Mouse (Mus musculus): ENCODE data around the gene Sun2.
A peak's percentile ranks its signal among the peaks of the same experiment; 100 is the strongest.

Sun2 gene

DNA sequence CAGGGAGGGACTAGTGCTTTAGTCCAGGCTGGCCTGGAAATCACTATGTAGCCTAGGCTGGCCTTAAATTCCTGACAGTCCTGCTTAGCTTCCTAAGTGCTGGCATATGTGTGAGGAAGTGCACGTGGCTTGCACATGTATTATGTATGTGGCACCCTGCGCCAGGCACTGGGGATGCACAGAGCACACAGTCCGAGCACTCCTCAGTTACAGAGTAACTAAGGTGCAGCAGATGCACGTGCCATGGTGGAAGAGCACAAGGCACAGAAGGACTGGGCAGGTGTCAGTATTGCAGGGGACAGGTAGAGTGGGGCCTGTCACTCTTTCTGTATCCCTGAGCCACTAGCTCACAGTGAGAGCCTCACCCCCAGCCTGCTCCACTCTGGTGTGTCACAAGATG lies 12.8 kb upstream of the Sun2 start:
- no peak for DNase-seq

DNA sequence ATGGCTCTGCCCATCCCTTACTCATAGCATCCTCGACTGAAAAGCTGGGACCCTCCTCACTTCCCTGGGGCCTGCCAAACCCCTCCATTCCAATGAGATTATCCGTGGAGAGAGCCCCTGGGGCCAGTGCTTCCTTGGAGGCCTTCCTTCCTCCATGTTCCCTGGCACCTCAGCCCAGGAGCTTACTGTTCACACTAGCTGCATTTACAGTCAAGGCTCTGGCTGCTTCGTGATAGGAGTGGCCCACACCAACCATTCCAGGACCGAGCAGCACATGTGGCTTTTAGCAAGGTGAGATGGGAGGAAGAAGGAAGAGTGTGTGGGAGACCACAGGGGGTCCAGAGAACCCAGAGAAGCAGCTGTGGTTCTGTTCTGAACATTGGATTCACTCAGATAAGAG lies 11.5 kb upstream of the Sun2 start:
- no peak for DNase-seq

GRCm38 (mm10) chr15:79753420-79753752 lies 11.1 kb upstream of the Sun2 start:
- no peak for DNase-seq

- peak; percentile 83 for DNase-seq
Observed at GRCm38 (mm10) chr15:79752742-79753419, 10.5 kb upstream of the Sun2 start.

- DNase-seq, result no peak
Observed at GRCm38 (mm10) chr15:79751772-79752171, 9.4 kb upstream of the Sun2 start.

DNA sequence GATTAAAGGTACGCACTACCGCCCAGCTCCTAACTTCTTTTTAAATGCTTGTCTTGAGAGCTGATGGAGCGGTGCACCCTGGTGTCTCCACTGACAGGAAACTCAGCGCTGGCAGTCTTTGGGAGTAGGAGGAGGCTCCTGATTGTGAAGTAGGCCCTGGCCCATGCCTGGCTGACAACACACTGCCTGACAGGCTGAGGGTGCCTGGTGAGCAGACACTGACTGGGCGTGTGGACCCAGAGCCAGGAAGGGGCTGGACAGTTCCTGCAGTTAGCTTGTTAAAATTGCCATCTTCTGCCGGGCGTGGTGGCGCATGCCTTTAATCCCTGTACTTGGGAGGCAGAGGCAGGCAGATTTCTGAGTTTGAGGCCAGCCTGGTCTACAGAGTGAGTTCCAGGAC lies 7.9 kb upstream of the Sun2 start:
- no peak for DNase-seq

GRCm38 (mm10) chr15:79749162-79749561 lies 6.8 kb upstream of the Sun2 start:
- DNase-seq, result no peak

GRCm38 (mm10) chr15:79747998-79748397 lies 5.7 kb upstream of the Sun2 start:
- no peak for DNase-seq

DNA sequence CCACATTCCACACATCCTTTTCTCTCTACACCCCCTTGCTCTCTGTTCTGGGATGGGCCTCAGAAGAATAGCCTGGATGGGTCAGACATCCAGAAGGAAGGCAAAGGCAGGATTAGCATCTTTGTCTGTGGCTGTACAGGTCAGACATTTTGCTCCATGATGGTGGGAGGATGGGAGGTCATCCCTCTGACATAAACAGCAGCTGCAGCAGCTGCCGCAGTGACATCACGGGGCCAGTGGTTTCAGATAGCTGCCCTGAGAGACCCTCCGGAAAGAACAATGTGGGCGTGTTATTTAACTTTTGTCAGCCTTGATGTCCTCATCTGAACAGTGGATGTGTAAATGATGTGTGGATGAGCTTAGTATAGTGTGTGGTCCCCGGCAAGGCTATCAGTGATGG lies 3.5 kb upstream of the Sun2 start:
- DNase-seq, result no peak

GRCm38 (mm10) chr15:79745312-79745711 lies 3.0 kb upstream of the Sun2 start:
- no peak for DNase-seq

GRCm38 (mm10) chr15:79744742-79745141 lies 2.4 kb upstream of the Sun2 start:
- no peak for DNase-seq

DNA sequence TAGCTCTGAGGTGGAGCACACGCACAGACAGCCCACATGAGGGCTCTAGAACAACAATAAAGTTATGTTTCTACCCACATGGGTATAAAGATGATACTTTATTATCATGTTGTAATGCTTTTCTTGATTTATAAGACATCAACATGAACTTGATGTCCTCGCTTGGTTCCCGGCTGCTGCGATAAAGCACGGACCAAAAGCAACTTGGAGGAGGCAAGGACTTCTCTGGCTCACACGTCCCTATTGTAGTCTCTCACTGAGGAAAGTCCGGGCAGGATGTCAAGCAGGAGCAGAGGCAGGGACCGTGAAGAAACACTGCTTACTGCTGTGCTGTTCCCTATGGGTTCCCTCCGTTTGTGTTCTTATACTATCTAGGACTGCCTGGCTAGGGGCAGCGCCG lies 1.7 kb upstream of the Sun2 start:
- no peak for DNase-seq

DNA sequence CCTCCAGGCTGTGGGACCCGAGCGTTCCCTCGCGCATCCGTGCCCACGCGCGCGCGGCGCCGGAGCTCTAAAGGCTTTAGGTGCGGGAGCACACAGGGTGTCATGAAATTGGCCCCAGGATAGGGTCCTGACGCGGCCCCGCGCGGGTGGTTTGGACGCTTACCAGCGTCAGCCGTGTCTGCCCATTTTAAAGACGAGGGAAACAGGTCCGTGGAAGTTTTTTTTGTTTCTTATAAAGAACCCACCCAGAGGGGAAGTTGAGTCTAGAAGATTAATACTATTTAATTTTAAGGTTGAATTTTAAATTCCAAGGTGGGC lies 329 bp upstream of the Sun2 start:
- no peak for DNase-seq

DNA sequence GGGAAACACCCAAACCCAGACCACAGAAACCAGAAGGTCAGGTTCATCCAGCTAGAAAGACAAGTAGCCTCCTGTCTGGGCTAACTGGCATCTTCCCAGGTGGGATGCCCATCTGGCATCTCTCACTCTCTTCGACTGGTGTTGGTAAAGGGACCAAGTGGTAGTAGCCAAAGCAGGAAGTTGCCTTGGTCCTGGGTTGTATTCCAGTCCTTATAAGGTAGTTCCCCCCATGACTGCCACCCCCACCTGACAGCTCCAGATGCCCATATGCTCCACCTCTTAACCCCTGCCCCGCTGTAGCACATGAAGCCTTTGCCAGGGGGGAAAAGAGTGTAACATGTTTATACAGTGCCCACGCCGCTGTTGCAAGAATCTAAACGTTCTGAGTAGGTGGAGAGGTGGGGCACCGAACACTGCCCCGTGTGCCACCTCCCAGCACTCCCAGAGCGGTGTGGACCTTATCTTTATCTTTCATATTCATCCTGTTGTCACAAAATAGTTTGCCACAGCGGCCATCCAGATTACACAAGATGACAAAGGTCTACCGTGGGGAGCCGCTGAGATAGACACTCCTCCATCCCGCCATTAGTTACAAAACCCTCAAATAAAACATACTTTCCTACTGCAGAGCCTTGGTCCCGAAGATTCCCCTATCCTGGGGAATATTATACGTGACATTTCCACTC lies 1.0 kb downstream of the Sun2 start:
- DNase-seq, result no peak

GRCm38 (mm10) chr15:79740739-79741138 lies 1.6 kb downstream of the Sun2 start:
- no peak for DNase-seq

DNA sequence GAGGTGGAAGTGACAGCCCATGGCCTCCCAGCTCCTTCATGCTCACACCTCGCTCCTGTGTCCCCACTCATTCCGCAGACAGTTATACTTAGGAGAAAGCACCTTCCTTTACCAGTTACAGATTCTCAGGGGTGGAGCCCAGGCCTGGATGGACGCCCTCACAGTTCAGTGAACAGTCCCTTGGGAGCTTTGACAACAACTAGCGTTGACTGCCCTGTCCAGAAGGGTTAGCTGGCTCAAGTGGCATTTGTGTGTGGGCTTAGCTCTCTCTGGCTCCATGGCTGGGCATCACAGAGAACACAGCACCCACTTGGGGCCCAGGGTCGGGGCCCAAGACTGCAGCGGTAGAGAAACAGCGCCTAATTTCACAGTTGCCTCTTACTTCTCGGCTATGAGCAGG lies 8.0 kb downstream of the Sun2 start:
- DNase-seq, result no peak

- no peak for DNase-seq
Observed at GRCm38 (mm10) chr15:79733640-79734039, 8.7 kb downstream of the Sun2 start.

GRCm38 (mm10) chr15:79733192-79733591 lies 9.1 kb downstream of the Sun2 start:
- DNase-seq, result no peak

GRCm38 (mm10) chr15:79731554-79731953 lies 10.8 kb downstream of the Sun2 start:
- DNase-seq, result no peak

DNA sequence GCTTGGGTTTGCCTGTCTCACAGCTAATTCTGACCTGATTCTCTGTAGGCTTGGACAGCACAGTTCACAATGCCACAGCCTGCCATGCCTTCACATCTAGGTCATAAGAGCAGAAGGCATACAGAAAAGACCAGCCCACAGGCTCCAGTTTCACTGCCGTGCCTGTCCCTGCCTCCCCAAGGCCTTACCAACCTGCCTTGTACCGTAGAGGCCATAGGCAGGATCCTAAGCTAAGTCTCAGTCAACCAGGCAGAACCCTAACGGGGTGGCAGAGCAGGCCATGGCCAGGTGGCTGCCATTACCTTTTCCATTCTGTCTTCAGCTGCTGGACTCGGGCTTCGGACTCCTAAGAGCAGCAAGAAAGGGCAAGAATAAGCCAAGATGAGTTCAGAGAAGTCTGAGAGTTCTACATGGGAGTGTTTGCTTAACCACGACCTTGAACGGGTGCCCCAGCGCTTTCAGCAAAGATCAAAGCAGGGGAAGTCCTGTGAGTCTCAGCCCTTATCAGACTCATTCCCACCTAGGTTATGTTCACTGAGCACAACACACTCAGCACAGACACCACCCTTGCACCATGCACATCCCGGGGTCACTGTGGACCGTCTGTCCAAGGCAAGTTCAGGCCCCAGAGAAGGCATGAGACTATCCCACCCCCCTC lies 13.5 kb downstream of the Sun2 start:
- DNase-seq, result no peak

DNA sequence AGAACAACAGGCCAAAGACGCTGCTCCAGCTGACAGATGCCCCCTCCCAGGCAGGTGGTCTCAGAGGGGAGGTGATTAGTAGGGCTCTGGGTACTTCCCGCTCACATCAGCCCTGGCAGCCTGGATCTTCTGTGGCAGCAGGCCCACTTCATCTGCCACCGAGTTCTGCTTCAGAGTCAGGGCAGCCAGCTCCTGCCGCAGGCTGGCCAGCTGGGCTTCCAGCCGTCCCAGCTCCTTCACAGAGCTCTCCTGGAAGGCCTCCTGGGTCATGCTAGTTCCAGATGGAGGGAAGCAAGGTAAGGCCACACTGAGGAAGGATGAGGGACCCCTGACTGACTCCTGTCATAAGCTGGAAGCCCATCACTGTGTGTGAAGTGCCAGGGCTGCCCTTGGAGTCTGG lies 14.0 kb downstream of the Sun2 start:
- DNase-seq, result no peak

DNA sequence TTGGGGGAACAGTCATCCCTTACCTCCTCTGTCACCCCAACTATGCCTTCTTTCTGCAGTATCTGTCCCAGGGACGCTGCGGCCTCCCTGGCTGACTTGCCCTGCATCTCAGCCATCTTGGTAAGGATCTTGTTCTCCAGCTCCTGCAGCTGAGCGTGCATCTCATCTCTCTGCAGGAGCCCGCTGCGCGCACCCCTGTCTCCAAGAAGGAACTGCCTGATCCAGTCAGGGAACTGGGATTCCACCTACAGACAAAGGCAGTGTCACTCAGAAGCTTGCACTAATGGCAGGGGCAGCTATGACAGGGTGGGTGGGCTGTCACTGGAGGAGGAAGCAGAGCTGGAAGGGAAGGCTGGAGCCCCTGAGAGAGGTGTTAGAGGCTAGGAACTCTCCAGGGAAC lies 14.5 kb downstream of the Sun2 start:
- no peak for DNase-seq

DNA sequence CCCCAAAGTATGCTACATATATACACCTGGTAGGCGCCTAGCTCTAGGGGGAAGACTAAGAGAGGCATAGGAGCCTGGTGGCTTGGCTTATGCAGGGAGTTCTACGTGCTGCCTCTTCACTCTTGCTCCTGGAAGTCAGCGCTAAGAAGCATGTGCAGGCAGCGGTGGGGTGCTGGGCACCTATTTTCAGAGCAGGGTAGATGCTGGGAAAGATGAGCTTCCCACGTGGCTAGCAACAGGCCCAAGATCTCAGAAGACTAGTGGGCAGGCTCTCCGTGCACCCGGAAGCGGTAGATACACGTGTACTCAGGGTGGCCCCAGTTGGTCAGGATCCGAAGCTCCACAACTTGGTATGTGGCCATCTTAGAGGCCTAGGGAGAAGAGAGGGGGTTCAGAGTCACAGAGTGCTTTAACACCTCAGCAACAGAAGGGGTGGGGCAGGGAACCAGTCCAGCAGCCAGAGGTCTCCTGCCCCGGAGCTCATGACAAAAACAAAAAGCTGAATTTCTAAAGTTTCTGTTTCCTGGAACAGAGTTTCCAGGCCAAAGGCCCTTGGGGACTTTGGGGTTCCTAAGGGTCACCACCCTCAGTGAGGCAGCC lies 17.0 kb downstream of the Sun2 start:
- DNase-seq, result no peak

DNA sequence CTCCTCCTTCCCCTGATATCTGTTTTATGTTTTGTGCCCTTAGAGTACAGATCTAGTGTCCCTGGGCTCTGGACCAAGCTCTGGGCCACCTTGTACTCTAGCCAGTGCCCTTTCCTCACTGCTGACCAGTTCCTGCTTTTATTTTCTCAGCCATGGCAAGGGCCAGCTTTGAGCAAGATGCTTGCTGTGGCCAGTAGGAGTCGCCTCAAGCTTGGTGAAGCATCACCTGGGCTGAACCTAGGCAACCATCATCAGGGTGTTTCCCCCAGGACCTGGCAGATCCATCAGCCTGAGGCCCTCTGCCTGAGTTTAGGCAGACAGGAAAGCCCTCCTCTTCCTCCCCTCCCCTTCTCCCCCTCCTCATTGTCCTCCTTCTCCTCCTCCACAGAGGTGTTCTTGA lies 18.9 kb downstream of the Sun2 start:
- no peak for DNase-seq
